Mouse (Mus musculus) natural killer cell, adult 2 months (primary cell): ENCODE data around the gene Rps2.
A peak's percentile ranks its signal among the peaks of the same experiment; 100 is the strongest.

Source experiments
- DNase-seq, 2 experiments: peaks; one replicate each; pipeline ENCODE4 v3.0.0; 2022; ENCODE audit warnings: low spot score in 2 of 2

Rps2 gene

GRCm38 (mm10) chr17:24732233-24732935, 14.5 kb downstream of the Rps2 start:
- no peak for DNase-seq

- DNase-seq = no peak
Measured at GRCm38 (mm10) chr17:24733434-24734050, 15.6 kb downstream of the Rps2 start.

- no peak for DNase-seq
Measured at GRCm38 (mm10) chr17:24734513-24734912, 16.6 kb downstream of the Rps2 start.

GRCm38 (mm10) chr17:24735446-24735845, 17.5 kb downstream of the Rps2 start:
- no peak for DNase-seq

GRCm38 (mm10) chr17:24736330-24737051, 18.6 kb downstream of the Rps2 start, which contains the start of gene Msrb1:
Msrb1 (plus strand) TSS chr17:24736642.
- DNase-seq = peak; percentile 92

- DNase-seq = no peak
Measured at GRCm38 (mm10) chr17:24737135-24737810, 19.4 kb downstream of the Rps2 start.

- DNase-seq = no peak
Measured at GRCm38 (mm10) chr17:24738238-24738637, 20.3 kb downstream of the Rps2 start.

- DNase-seq = no peak
Measured at GRCm38 (mm10) chr17:24739926-24740325, 22.0 kb downstream of the Rps2 start.

- DNase-seq = no peak
Measured at GRCm38 (mm10) chr17:24742307-24742706, 24.4 kb downstream of the Rps2 start.

GRCm38 (mm10) chr17:24743896-24744295, 26.0 kb downstream of the Rps2 start:
- no peak for DNase-seq

GRCm38 (mm10) chr17:24744381-24744780, 26.5 kb downstream of the Rps2 start:
- DNase-seq = no peak

GRCm38 (mm10) chr17:24745526-24746497, 27.9 kb downstream of the Rps2 start:
- peak; percentile 72 to 83 for DNase-seq

- DNase-seq = no peak
Measured at GRCm38 (mm10) chr17:24746986-24747385, 29.1 kb downstream of the Rps2 start.

GRCm38 (mm10) chr17:24751528-24751927, 33.6 kb downstream of the Rps2 start:
- DNase-seq = no peak

- no peak for DNase-seq
Measured at GRCm38 (mm10) chr17:24752415-24753394, 34.8 kb downstream of the Rps2 start, which contains the start of gene Hs3st6. Hs3st6 (plus strand) TSS chr17:24752988.

- DNase-seq = no peak
Measured at GRCm38 (mm10) chr17:24757394-24757793, 39.5 kb downstream of the Rps2 start.

GRCm38 (mm10) chr17:24761121-24761520, 43.2 kb downstream of the Rps2 start:
- no peak for DNase-seq

- no peak for DNase-seq
Measured at GRCm38 (mm10) chr17:24765016-24765905, 47.3 kb downstream of the Rps2 start.
